Mouse (Mus musculus): Measurements from ENCODE around the gene Nt5e.

Gene Nt5e

DNA sequence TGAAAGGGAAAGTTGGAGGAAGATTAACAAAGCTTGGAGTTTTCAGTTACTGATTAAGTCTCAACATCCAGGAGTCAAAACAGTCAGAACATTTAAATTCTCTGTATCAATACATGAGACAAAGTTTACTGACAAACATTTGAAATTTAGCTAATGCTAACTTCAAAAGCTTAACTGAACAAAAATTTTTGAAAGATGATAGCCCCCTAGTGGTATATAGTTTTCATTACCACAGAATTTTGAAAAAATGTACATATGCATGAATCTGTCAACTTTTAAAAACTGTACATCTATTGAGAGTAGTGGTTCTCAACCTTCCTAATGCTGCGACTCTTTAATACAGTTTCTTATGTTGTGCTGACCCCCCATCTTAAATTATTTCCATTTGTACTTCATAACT lies 71.5 kb downstream of the Nt5e start:
- no peak for DNase-seq

DNA sequence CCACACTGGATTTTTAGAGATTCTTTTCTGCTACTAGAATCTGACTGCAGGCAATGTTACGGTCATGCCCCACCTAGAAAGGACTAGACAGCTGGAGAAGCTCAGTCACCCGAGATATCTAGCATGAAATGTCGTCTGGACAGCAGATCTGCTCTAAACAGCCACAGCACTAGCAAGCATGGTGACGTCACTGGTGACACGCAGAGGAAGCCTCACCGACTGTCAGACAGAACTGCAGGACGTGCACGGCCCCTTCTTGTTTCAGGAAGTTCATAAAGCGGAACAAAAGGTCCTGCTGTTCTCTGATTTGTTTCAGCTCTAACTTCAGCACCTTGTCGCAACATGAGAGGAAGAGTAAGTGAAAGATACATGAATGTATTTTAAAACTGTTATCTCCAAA lies 77.1 kb downstream of the Nt5e start:
- no peak for DNase-seq

DNA sequence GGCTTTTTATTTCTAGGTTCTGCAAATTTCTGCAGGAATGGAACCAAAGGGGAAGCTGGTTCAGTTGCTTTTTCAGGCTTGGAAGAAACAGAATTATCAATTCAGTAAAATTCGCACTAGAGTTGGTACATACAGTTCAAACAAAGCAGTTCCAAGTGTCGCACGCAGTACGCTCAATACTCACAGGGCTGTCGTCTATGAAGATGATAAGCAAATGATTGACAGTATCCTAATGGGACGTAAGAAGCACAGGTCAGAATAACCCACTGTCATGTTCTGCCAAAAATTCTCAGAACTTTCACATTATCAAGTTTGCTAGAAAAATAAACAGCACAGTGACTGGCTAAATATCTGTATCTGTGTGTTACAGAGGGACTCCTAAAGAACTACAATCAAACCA lies 77.5 kb downstream of the Nt5e start:
- no peak for DNase-seq

DNA sequence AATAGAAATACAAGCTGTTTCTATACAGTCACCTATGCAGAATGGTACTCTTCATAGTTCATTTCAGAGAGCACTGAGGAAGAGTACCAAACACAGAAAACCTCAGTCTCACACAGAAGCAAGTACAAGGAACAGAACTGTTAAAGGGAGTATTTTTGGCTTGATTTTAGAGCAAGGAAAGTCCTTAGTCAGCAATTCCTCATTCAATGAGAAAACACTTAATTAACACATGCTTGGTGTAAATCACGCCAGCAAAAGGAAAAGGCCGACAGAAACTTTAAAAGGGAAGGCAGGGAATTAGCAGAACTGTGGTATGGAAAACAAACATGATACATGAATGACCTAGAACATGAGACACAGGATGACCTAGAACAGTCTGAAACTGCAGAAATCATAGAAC lies 83.0 kb downstream of the Nt5e start:
- DNase-seq, result no peak

DNA sequence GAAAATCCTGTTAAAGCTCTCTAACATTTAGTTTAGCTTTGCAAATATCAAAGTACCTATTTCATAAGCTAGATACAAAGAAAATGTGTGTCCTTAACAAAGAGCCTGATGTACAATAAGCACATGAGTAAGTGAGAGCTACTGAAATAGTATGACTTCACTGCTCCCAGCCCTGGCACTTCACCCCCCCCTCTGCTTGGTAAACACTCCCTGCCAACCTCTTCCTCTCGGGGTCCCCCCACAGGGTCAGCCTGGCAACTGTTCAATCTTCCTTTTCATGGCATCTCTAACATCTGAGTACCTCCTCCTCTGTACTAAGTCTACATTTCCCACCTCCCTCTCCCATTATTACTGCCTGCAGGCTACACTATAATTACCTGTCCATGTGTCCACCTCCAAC lies 89.8 kb downstream of the Nt5e start:
- no peak for DNase-seq
